Mouse (Mus musculus): ENCODE data around the gene Fndc3a.

The Fndc3a gene

DNA sequence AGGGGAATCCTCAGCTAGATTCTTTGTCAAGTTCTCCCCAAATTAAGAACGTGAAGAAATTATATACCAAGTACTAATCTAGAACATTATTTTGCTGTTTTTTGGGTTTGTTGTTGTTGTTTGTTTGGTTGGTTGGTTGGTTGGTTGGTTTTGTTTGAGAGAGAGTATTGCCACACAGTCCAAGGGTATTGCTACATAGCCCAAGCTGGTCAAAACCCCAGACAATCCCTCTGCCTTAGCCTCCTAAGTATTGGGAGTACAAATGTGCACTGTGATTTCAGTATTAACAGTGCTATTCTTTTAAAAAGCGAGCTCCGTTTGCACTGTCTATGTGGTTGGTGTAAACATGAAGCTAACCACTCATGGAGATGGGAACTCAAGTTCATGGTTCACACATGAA, 37.9 kb downstream of the Fndc3a start:
- no peak for DNase-seq (ENCODE audit: low spot score)

DNA sequence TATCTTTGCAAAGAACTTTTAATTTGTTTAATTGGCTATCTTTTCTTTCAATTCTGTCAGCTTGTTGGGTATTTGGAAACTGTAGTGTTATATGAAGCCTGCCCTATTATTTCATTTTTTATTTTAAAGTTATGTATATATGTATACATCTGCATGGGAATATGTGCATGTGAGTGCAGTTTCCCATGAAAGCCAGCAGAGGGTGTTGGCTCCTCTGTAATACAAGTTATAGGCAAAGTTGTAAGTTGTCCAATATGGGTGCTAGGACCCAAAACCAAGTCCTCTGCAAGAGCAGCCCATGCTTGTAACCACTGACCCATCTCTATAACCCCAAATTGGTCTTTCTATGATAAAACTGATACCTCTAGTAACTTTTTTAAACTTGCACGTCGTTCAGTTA, 38.8 kb downstream of the Fndc3a start:
- no peak for DNase-seq (ENCODE audit: low spot score)

- DNase-seq (ENCODE audit: low spot score) = no peak
These were observed 60.5 kb downstream of the Fndc3a start for GRCm38 (mm10) chr14:72649268-72649667.

- no peak for DNase-seq (ENCODE audit: low spot score)
These were observed 64.3 kb downstream of the Fndc3a start for GRCm38 (mm10) chr14:72645512-72645911.

- DNase-seq (ENCODE audit: low spot score) = no peak
These were observed 65.2 kb downstream of the Fndc3a start for GRCm38 (mm10) chr14:72644620-72645019.

- DNase-seq (ENCODE audit: low spot score) = no peak
These were observed 71.3 kb downstream of the Fndc3a start for GRCm38 (mm10) chr14:72638507-72638906.

DNA sequence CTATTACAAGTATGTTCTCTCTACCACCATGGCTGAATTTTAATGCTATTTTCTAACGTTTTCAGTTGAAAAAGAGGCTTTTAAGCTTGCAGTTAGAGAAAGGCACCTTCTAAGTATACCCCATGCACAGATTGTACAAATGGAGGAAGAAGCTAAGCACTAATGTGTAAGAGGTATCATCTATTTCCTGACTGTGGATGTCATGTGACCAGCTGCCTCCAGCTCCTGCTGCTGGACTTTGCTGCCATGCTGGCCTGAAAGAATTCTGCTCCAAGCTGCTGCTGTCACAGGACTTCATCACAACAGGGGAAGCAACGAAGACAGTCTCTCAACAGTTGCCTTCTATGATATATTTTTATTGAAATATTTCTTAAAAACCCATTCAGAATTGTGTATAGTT, 76.2 kb downstream of the Fndc3a start:
- DNase-seq (ENCODE audit: low spot score) = no peak

- DNase-seq (ENCODE audit: low spot score) = no peak
These were observed 84.4 kb downstream of the Fndc3a start for GRCm38 (mm10) chr14:72625411-72625810.

DNA sequence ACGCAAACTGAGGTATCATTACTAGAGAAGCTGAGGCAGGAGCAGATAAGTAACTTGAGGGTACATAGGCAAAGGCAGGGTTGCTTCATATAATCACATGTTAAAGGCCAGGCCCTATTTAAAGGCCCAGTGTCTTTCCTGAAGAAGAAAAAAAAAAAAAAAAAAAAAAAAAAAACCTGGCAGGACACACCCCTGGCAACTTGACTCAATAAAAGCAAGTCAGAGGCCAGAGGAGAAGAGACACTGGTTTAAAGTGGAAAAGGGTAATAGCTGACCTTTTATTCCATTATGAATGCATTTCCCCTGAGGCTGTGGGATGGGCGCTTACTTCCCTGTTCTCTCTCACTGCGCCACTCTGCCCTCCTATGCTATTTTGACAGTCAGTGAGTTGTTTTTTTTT, 105.7 kb downstream of the Fndc3a start:
- no peak for DNase-seq (ENCODE audit: low spot score)

DNA sequence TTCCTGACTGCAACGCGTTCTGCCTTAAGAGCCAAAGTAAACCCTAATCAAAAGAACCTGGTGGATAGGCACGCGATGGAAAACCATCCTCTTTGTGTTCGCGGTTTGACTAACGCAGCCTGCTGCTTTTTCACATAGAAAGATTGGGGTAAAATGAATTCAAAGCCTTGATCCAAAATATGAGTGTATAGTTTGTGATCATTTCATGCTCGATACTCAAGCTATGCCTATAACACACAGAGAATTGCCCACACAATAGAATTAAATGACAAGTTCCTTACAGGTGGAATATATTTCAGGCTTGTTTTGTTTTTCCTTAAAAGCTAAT, 106.6 kb downstream of the Fndc3a start:
- DNase-seq (ENCODE audit: low spot score) = no peak

GRCm38 (mm10) chr14:72602521-72603193, 107.1 kb downstream of the Fndc3a start:
- DNase-seq (ENCODE audit: low spot score) = peak; percentile 83

DNA sequence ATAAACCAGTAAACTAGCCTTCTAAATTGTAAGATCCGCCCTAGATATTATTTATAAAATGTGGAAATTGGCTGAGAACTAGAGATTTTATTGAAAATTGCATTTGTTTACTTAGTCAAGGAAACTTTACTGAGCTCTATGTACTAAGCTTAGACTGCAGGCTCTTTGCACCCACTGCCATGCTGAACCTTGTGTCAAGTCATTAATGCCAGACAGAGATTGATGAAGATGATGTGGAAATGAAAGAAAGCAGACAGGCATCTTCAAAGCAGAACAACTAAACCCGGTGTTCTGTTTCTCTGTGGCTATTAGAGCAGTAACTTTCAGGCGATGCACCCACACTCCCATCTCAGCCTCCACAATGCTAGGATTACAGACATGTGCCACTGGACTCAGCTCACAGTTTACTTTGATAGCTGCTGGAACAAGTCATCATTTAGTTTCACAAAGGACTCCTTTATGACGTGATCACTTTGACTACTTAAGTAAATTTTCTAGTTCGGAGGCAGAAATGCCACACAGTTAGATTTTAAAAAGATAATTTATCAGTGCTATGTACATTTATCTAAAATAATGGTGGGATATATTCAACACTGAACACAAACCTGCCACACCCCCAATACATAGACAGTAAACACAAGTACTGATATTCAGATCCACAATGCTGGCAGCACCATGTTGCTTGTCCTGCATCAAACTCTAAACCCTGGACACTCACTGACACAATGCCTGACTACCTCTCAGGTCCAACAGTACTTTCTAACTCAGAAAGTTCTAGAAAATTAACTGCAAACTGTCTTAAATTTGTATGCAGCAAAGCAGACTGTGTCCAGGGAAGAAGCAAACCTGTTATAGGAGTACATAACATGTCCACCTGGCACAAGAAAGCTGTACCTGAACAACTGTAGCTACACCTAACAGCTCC, 108.2 kb downstream of the Fndc3a start:
- no peak for DNase-seq (ENCODE audit: low spot score)

DNA sequence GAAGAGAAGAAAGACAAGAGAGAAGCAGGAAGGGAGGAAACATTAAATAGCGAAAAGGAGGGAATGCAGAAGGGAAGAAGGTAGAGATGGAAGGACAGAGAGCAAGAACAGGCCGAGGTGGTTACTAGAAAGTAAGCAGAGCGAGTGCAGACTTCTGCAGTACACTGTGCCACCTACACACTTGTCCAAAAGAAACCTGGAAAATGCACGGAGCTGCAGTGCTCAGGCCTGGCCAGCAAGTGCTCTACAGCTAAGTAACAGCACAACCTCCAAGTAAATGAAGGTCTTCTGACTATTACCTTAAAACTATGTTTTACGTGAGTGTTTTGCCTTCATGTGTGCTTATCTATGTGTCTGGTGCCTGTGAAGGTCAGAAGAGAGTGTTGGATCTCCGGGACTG, 109.4 kb downstream of the Fndc3a start:
- no peak for DNase-seq (ENCODE audit: low spot score)

DNA sequence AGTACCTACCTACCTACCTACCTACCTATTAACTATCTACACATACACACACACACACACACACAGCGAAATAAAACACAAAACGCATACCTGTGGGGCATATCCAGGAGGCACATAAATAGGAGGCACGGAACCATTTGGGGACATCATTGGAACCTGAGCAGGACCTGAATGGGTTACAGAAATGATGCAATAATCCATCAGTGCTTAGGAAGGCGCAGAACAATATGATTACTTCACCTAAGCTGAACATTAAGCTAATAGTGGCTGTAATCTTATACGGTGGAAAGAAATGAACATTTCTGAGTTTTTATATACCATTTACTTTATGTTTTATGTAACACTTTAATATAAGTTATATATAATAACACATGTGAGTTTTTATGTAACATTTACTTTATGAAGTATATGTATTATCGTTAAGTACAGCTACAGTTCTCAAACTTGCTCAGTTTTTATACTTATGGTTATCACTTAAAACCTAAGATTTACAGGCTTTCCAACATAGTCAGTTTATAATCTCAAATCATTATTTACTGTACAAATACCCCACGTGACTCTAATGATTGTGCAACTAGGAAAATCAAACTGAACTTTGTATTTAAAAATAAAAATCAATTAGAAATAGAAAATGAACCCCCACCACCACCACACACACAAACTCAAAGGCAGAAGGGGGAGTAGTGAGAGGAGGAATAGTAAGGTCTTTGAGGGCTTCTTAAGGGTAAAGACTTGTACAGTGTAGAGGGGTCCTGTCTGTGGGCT, 110.6 kb downstream of the Fndc3a start:
- no peak for DNase-seq (ENCODE audit: low spot score)

DNA sequence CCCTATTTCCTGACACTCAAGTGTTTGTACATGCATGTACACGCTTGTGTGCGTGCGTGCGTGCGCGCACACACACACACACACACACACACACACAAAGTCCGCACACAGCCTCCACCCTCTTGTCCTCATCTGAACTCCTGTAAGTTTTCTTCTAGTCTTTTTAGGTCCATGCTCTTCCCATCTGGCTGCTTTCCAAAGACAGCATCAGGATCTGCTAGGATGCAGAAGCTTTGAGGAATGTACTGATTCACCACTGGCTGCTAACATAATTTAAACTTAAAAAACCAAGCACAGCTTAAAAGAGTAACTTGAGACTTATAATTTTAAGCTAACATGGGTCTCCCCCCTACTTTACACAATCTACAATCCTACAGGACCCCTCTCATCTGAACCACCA, 115.6 kb downstream of the Fndc3a start:
- DNase-seq (ENCODE audit: low spot score) = no peak

DNA sequence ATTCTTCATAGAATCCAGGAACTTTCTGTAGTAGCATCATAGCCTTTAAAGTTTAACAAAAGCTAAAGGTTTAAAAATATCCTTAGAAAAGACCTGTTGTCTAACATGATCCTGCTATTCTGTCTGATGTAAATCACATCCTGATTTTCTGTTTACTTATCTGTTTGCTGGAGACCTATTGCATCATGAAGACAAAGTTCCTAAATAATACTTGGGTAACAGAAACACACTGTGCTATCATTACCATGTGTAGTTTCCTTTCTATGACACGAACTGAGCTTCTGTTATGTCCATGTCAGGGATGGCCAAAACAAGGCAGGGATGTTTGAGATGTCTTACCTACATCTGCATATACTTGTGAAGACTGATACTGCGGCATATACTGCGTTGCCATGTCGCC, 120.4 kb downstream of the Fndc3a start:
- no peak for DNase-seq (ENCODE audit: low spot score)

DNA sequence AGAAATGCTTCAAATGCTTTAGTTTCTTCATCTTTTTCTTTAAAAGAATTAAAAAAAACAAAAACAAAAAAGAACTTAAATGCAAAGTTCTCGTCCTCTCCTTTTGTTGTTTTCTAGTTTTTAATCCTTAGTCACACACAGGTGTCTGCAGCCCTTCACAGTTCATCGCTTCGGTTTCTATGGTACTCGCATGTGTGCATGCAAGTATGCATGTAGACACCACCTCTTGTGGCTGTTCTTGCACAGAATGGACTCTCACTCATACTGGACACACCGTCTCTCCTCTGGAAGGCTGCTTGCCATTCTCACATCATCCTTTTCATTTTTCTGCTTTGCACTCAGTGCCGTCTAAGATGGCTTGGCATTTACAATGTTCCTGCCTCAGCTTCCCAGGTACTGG, 126.8 kb downstream of the Fndc3a start:
- no peak for DNase-seq (ENCODE audit: low spot score)

DNA sequence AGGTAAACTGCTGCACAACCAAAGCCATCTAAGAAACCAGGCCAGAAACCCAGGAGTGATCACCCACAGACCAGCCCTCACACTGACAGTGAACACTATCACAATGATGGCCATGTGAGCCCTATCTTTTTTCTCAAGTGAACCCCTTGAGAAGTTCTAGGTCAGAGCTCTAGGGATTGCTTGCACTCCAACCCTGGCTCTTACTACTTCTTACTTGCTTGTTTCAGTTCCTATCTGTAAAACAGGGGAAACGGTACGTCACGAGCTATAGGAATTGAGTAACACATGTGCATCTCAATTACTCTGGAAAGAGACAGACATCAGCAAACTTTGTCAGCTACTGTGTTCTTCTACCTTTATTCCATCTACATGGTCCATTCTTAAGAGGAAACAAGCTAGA, 128.8 kb downstream of the Fndc3a start:
- no peak for DNase-seq (ENCODE audit: low spot score)

DNA sequence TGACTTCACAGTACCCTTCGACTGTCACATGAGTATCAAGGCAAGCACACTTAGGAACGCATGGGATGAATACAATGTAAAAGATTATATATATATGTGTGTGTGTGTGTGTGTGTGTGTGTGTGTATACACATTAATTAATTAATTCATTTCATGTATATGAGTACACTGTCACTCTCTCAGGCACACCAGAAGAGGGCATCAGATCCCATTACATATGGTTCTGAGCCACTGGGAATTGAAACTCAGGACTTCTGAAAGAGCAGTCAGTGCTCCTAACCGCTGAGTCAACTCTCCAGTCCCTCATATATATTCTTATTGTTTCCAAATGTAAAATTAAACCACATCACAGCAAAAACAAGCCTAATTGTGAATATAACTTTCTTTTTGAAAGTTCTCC, 133.5 kb downstream of the Fndc3a start:
- no peak for DNase-seq (ENCODE audit: low spot score)

GRCm38 (mm10) chr14:72563941-72564340, 145.9 kb downstream of the Fndc3a start:
- DNase-seq (ENCODE audit: low spot score) = no peak

GRCm38 (mm10) chr14:72558795-72559194, 151.0 kb downstream of the Fndc3a start:
- no peak for DNase-seq (ENCODE audit: low spot score)

DNA sequence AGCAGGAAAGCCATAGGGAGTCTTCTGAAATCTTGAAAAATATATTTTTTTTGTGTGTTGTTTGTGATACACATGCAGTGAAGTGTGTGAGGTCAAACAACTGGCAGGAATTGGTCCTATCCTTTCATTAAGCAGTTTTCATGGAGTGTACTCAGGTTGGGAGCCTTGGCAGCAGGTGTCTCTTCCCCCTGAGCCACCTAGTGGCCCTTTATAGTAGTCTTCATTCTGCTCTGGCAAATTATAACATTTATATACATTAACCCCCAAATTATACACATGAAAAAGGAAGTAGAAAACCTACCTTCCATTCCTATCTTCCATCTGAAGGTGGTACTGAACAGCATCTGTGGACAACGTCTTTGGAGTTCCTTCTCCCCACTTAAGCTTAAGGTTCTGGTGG, 154.0 kb downstream of the Fndc3a start:
- DNase-seq (ENCODE audit: low spot score) = no peak
